Mouse (Mus musculus) frontal cortex, postnatal 14 days (tissue): ENCODE measurements around the gene Sept9.

ENCODE experiments used
- DNase-seq, 2 experiments: peaks; one replicate each; pipeline ENCODE4 v3.0.0; 2022; ENCODE audit warnings: low spot score in 2 of 2

The Sept9 gene

GRCm38 (mm10) chr11:117176304-117176703 is 23.2 kb upstream of the Sept9 start:
- no peak for DNase-seq

- DNase-seq = no peak
Observed at GRCm38 (mm10) chr11:117176900-117177299, 22.6 kb upstream of the Sept9 start.

- peak; percentile 73 to 83 for DNase-seq
Observed at GRCm38 (mm10) chr11:117177303-117177979, 22.0 kb upstream of the Sept9 start.

- no peak for DNase-seq
Observed at GRCm38 (mm10) chr11:117179902-117180301, 19.6 kb upstream of the Sept9 start.

GRCm38 (mm10) chr11:117182808-117183207 is 16.7 kb upstream of the Sept9 start:
- DNase-seq = no peak

GRCm38 (mm10) chr11:117183299-117183698 is 16.2 kb upstream of the Sept9 start:
- DNase-seq = no peak

GRCm38 (mm10) chr11:117183841-117184240 is 15.6 kb upstream of the Sept9 start:
- DNase-seq = no peak

- no peak for DNase-seq
Observed at GRCm38 (mm10) chr11:117185076-117185933, 14.2 kb upstream of the Sept9 start.

- DNase-seq = no peak
Observed at GRCm38 (mm10) chr11:117191524-117191923, 7.9 kb upstream of the Sept9 start.

- no peak for DNase-seq
Observed at GRCm38 (mm10) chr11:117194475-117194937, 5.0 kb upstream of the Sept9 start.

GRCm38 (mm10) chr11:117195616-117196015 is 3.8 kb upstream of the Sept9 start:
- DNase-seq = no peak

GRCm38 (mm10) chr11:117196681-117197080 is 2.8 kb upstream of the Sept9 start:
- no peak for DNase-seq

GRCm38 (mm10) chr11:117198122-117198521 is 1.3 kb upstream of the Sept9 start:
- DNase-seq = no peak

GRCm38 (mm10) chr11:117201846-117202245 is 2.4 kb downstream of the Sept9 start:
- DNase-seq = no peak

GRCm38 (mm10) chr11:117204606-117205005 is 5.1 kb downstream of the Sept9 start:
- no peak for DNase-seq

GRCm38 (mm10) chr11:117205042-117205441 is 5.6 kb downstream of the Sept9 start:
- DNase-seq = no peak

GRCm38 (mm10) chr11:117205447-117205846 is 6.0 kb downstream of the Sept9 start:
- no peak for DNase-seq

GRCm38 (mm10) chr11:117207436-117207835 is 8.0 kb downstream of the Sept9 start:
- no peak for DNase-seq

- peak in 1 of 2 experiments; percentile 25 for DNase-seq
Observed at GRCm38 (mm10) chr11:117208151-117208673, 8.8 kb downstream of the Sept9 start.

- no peak for DNase-seq
Observed at GRCm38 (mm10) chr11:117216713-117217112, 17.3 kb downstream of the Sept9 start.

- no peak for DNase-seq
Observed at GRCm38 (mm10) chr11:117218070-117218469, 18.6 kb downstream of the Sept9 start.

- no peak for DNase-seq
Observed at GRCm38 (mm10) chr11:117218498-117218897, 19.0 kb downstream of the Sept9 start.

GRCm38 (mm10) chr11:117220777-117221176 is 21.3 kb downstream of the Sept9 start:
- no peak for DNase-seq
